Mouse (Mus musculus) lung, adult 2 months (tissue): ENCODE data around the gene Agfg2.

Experiments
- CTCF ChIP-seq: fragments of 200-500 bp; IDR thresholded peaks from 2 replicates; pipeline ENCODE4 v1.5.1; 2011; ENCODE audit warnings: mild to moderate bottlenecking, low read length, control low read depth; ENCODE audit not compliant: insufficient read depth
- POLR2A ChIP-seq: fragments of 200-500 bp; IDR thresholded peaks from 2 replicates; pipeline ENCODE4 v1.6.1; 2011; ENCODE audit warnings: low read depth, mild to moderate bottlenecking, control low read depth, low read length, borderline replicate concordance; ENCODE audit errors: extremely low read depth

GRCm38 (mm10) chr5:137647827-137648601, 36.5 kb downstream of the Agfg2 start:
- TF ChIP-seq CTCF (no peak), POLR2A (no peak)
